Mouse (Mus musculus): ENCODE results near the gene Mpig6b. TPM values are rescaled to one million over a fixed set of nuclear protein-coding genes. Genes with fewer than 3 reads are reported as not detected.

Mpig6b gene
- polyA plus RNA-seq, 2 experiments = 2.3 to 4.0 TPM

GRCm38 (mm10) chr17:35017706-35018030 lies 48.3 kb downstream of the Mpig6b start:
- TF ChIP-seq CTCF (IDR thresholded peaks at IDR 0.05; ENCODE audit: low read depth) (no peak), EP300 (IDR thresholded peaks at IDR 0.05; ENCODE audit: low read depth) (no peak)
- DNase-seq (ENCODE audit: low read depth in 3 of 3, low spot score in 3 of 3) (no peak), ATAC-seq (ENCODE audit: insufficient read depth) (no peak)
- H3K4me1 ChIP-seq (replicated peaks; ENCODE audit: control insufficient read depth in 2 of 2, insufficient read depth in 2 of 2, low read length in 1 of 2) = peaks cover 15% of the 10 kb centered on the region in 2 experiments
- no peak overlapping the region for H3K9ac ChIP-seq (replicated peaks)
- H3K4me3 ChIP-seq (ENCODE audit: insufficient read depth in 1 of 2, low read depth in 2 of 2, low read length in 2 of 2) = no peak overlapping the region
- no peaks in the 10 kb centered on the region for H3K27me3 ChIP-seq (ENCODE audit: control insufficient read depth, insufficient read depth, low read length)
- H3K9me3 ChIP-seq (ENCODE audit: control insufficient read depth, low read length) = no peaks in the 10 kb centered on the region
- no peak overlapping the region for H3K27ac ChIP-seq
- H3K4me2 ChIP-seq (ENCODE audit: low read depth) = no peak overlapping the region
- 60% methylated on average over 14 of the region's 14 CpGs for WGBS (ENCODE audit: insufficient replicate concordance)
- H3K36me3 ChIP-seq (replicated peaks; ENCODE audit: control insufficient read depth, insufficient read depth, low read depth) = peaks cover 35% of the 10 kb centered on the region

GRCm38 (mm10) chr17:35016791-35017705 lies 48.9 kb downstream of the Mpig6b start:
- WGBS (ENCODE audit: insufficient replicate concordance) = 72% methylated on average over 10 of the region's 10 CpGs
- Histone ChIP-seq H3K4me3 (ENCODE audit: insufficient read depth in 1 of 2, low read depth in 2 of 2, low read length in 2 of 2) (no peak overlapping the region), H3K27ac (no peak overlapping the region), H3K27me3 (ENCODE audit: control insufficient read depth, insufficient read depth, low read length) (no peaks in the 10 kb centered on the region), H3K9ac (replicated peaks) (no peak overlapping the region), H3K4me2 (ENCODE audit: low read depth) (no peak overlapping the region), H3K9me3 (ENCODE audit: control insufficient read depth, low read length) (no peaks in the 10 kb centered on the region), H3K36me3 (replicated peaks; ENCODE audit: control insufficient read depth, insufficient read depth, low read depth) (peaks cover 41% of the 10 kb centered on the region), H3K4me1 (replicated peaks; ENCODE audit: control insufficient read depth in 2 of 2, insufficient read depth in 2 of 2, low read length in 1 of 2) (peaks cover 9% of the 10 kb centered on the region in 2 experiments)
- no peak for DNase-seq (ENCODE audit: low read depth in 3 of 3, low spot score in 3 of 3)
- TF ChIP-seq CTCF (IDR thresholded peaks at IDR 0.05; ENCODE audit: low read depth) (no peak), EP300 (IDR thresholded peaks at IDR 0.05; ENCODE audit: low read depth) (no peak)
- no peak for ATAC-seq (ENCODE audit: insufficient read depth)

- H3K36me3 ChIP-seq (replicated peaks; ENCODE audit: control insufficient read depth, insufficient read depth, low read depth) = peaks cover 47% of the 10 kb centered on the region
- H3K27ac ChIP-seq = no peak within 1 kb of the TSS
- no peak within 1 kb of the TSS for H3K9ac ChIP-seq (replicated peaks)
- no peak for TF ChIP-seq EP300 (IDR thresholded peaks at IDR 0.05; ENCODE audit: low read depth)
- no peak for TF ChIP-seq CTCF (IDR thresholded peaks at IDR 0.05; ENCODE audit: low read depth)
- DNase-seq (ENCODE audit: low read depth in 3 of 3, low spot score in 3 of 3) = no peak
- H3K9me3 ChIP-seq (ENCODE audit: control insufficient read depth, low read length) = no peaks in the 10 kb centered on the region
- H3K4me1 ChIP-seq (replicated peaks; ENCODE audit: control insufficient read depth in 2 of 2, insufficient read depth in 2 of 2, low read length in 1 of 2) = peaks cover 2% of the 10 kb centered on the region in 2 experiments
- H3K4me2 ChIP-seq (ENCODE audit: low read depth) = no peak within 1 kb of the TSS
- ATAC-seq (ENCODE audit: insufficient read depth) = no peak
- no peak within 1 kb of the TSS for H3K4me3 ChIP-seq (ENCODE audit: insufficient read depth in 1 of 2, low read depth in 2 of 2, low read length in 2 of 2)
- 83% methylated on average over 12 of the region's 12 CpGs for whole genome bisulfite sequencing (ENCODE audit: insufficient replicate concordance)
- H3K27me3 ChIP-seq (ENCODE audit: control insufficient read depth, insufficient read depth, low read length) = no peaks in the 10 kb centered on the region
Observed at GRCm38 (mm10) chr17:35016376-35016775, 49.6 kb downstream of the Mpig6b start, which contains the start of gene Vwa7. Gene Vwa7, plus strand, starts transcription at chr17:35016579.

GRCm38 (mm10) chr17:35015296-35015695 lies 50.7 kb downstream of the Mpig6b start:
- Histone ChIP-seq H3K4me2 (ENCODE audit: low read depth) (no peak overlapping the region), H3K4me3 (ENCODE audit: insufficient read depth in 1 of 2, low read depth in 2 of 2, low read length in 2 of 2) (no peak overlapping the region), H3K27ac (no peak overlapping the region), H3K27me3 (ENCODE audit: control insufficient read depth, insufficient read depth, low read length) (no peaks in the 10 kb centered on the region), H3K4me1 (replicated peaks; ENCODE audit: control insufficient read depth in 2 of 2, insufficient read depth in 2 of 2, low read length in 1 of 2) (no peaks in the 10 kb centered on the region), H3K9ac (replicated peaks) (no peak overlapping the region), H3K36me3 (replicated peaks; ENCODE audit: control insufficient read depth, insufficient read depth, low read depth) (peaks cover 58% of the 10 kb centered on the region), H3K9me3 (ENCODE audit: control insufficient read depth, low read length) (no peaks in the 10 kb centered on the region)
- WGBS (ENCODE audit: insufficient replicate concordance) = 89% methylated on average over 16 of the region's 16 CpGs
- ATAC-seq (ENCODE audit: insufficient read depth) (no peak), DNase-seq (ENCODE audit: low read depth in 3 of 3, low spot score in 3 of 3) (no peak)
- TF ChIP-seq CTCF (IDR thresholded peaks at IDR 0.05; ENCODE audit: low read depth) = no peak
- no peak for TF ChIP-seq EP300 (IDR thresholded peaks at IDR 0.05; ENCODE audit: low read depth)

- H3K4me3 ChIP-seq (ENCODE audit: insufficient read depth in 1 of 2, low read depth in 2 of 2, low read length in 2 of 2) = no peak overlapping the region
- H3K9ac ChIP-seq (replicated peaks) = no peak overlapping the region
- H3K4me1 ChIP-seq (replicated peaks; ENCODE audit: control insufficient read depth in 2 of 2, insufficient read depth in 2 of 2, low read length in 1 of 2) = no peaks in the 10 kb centered on the region
- H3K27me3 ChIP-seq (ENCODE audit: control insufficient read depth, insufficient read depth, low read length) = no peaks in the 10 kb centered on the region
- peaks cover 78% of the 10 kb centered on the region for H3K36me3 ChIP-seq (replicated peaks; ENCODE audit: control insufficient read depth, insufficient read depth, low read depth)
- TF ChIP-seq EP300 (IDR thresholded peaks at IDR 0.05; ENCODE audit: low read depth) = no peak
- TF ChIP-seq CTCF (IDR thresholded peaks at IDR 0.05; ENCODE audit: low read depth) = no peak
- H3K9me3 ChIP-seq (ENCODE audit: control insufficient read depth, low read length) = no peaks in the 10 kb centered on the region
- WGBS (ENCODE audit: insufficient replicate concordance) = 74% methylated on average over 6 of the region's 6 CpGs
- H3K4me2 ChIP-seq (ENCODE audit: low read depth) = no peak overlapping the region
- no peak overlapping the region for H3K27ac ChIP-seq
- ATAC-seq (ENCODE audit: insufficient read depth) (no peak), DNase-seq (ENCODE audit: low read depth in 3 of 3, low spot score in 3 of 3) (no peak)
Observed at GRCm38 (mm10) chr17:35013221-35013620, 52.8 kb downstream of the Mpig6b start.

Other genes with a start within 250 kb of the Mpig6b start
Only the 30 nearest of the 45 such genes appear.
- gene Neu1, start 134.9 kb downstream of the Mpig6b start, polyA plus RNA-seq (2012; rRNA removed) = 9.7 and 11.0 TPM in 2 replicates
- 10.1 and 10.4 TPM in 2 replicates for gene Neu1, start 134.9 kb downstream of the Mpig6b start, polyA plus RNA-seq (2014; fragmentation: Nextera tagmentation; extraction: Ambion mirVana)
- gene Hspa1b, start 106.9 kb downstream of the Mpig6b start, polyA plus RNA-seq (2012; rRNA removed) = 1.5 and 3.5 TPM in 2 replicates
- not detected in 2 replicates for gene Hspa1b, start 106.9 kb downstream of the Mpig6b start, polyA plus RNA-seq (2014; fragmentation: Nextera tagmentation; extraction: Ambion mirVana)
- gene Gm20481, start 96.3 kb downstream of the Mpig6b start, polyA plus RNA-seq (2012; rRNA removed) = not detected in 2 replicates
- gene Gm20481, start 96.3 kb downstream of the Mpig6b start, polyA plus RNA-seq (2014; fragmentation: Nextera tagmentation; extraction: Ambion mirVana) = not detected in 2 replicates
- gene Hspa1a, start 94.0 kb downstream of the Mpig6b start, polyA plus RNA-seq (2012; rRNA removed) = 0.90 and 2.5 TPM in 2 replicates
- 0.38 and 0.41 TPM in 2 replicates for gene Hspa1a, start 94.0 kb downstream of the Mpig6b start, polyA plus RNA-seq (2014; fragmentation: Nextera tagmentation; extraction: Ambion mirVana)
- 0.02 TPM in 1 of 2 replicates, not detected in the other for gene Hspa1l, start 93.5 kb downstream of the Mpig6b start, polyA plus RNA-seq (2012; rRNA removed)
- 0.19 and 0.25 TPM in 2 replicates for gene Hspa1l, start 93.5 kb downstream of the Mpig6b start, polyA plus RNA-seq (2014; fragmentation: Nextera tagmentation; extraction: Ambion mirVana)
- gene Lsm2, start 84.3 kb downstream of the Mpig6b start, polyA plus RNA-seq (2012; rRNA removed) = 81.5 and 121 TPM in 2 replicates
- gene Lsm2, start 84.3 kb downstream of the Mpig6b start, polyA plus RNA-seq (2014; fragmentation: Nextera tagmentation; extraction: Ambion mirVana) = 122 and 132 TPM in 2 replicates
- gene Vars, start 65.2 kb downstream of the Mpig6b start, polyA plus RNA-seq (2012; rRNA removed) = 58.2 and 67.6 TPM in 2 replicates
- gene Vars, start 65.2 kb downstream of the Mpig6b start, polyA plus RNA-seq (2014; fragmentation: Nextera tagmentation; extraction: Ambion mirVana) = 61.7 and 77.3 TPM in 2 replicates
- 0.12 and 0.18 TPM in 2 replicates for gene Vwa7, start 49.6 kb downstream of the Mpig6b start, polyA plus RNA-seq (2012; rRNA removed)
- gene Vwa7, start 49.6 kb downstream of the Mpig6b start, polyA plus RNA-seq (2014; fragmentation: Nextera tagmentation; extraction: Ambion mirVana) = 0.09 TPM in 1 of 2 replicates, not detected in the other
- gene Sapcd1, start 38.2 kb downstream of the Mpig6b start, polyA plus RNA-seq (2012; rRNA removed) = 2.3 and 2.7 TPM in 2 replicates
- gene Sapcd1, start 38.2 kb downstream of the Mpig6b start, polyA plus RNA-seq (2014; fragmentation: Nextera tagmentation; extraction: Ambion mirVana) = 2.5 and 2.7 TPM in 2 replicates
- 3.3 and 4.3 TPM in 2 replicates for gene Msh5, start 19.4 kb downstream of the Mpig6b start, polyA plus RNA-seq (2012; rRNA removed)
- gene Msh5, start 19.4 kb downstream of the Mpig6b start, polyA plus RNA-seq (2014; fragmentation: Nextera tagmentation; extraction: Ambion mirVana) = 2.3 and 2.9 TPM in 2 replicates
- gene Clic1, start 16.2 kb downstream of the Mpig6b start, polyA plus RNA-seq (2012; rRNA removed) = 76.4 and 78.0 TPM in 2 replicates
- gene Clic1, start 16.2 kb downstream of the Mpig6b start, polyA plus RNA-seq (2014; fragmentation: Nextera tagmentation; extraction: Ambion mirVana) = 38.1 and 39.9 TPM in 2 replicates
- 12.0 and 12.3 TPM in 2 replicates for gene Ddah2, start 7.1 kb downstream of the Mpig6b start, polyA plus RNA-seq (2012; rRNA removed)
- 16.1 and 17.3 TPM in 2 replicates for gene Ddah2, start 7.1 kb downstream of the Mpig6b start, polyA plus RNA-seq (2014; fragmentation: Nextera tagmentation; extraction: Ambion mirVana)
- 0.26 and 0.48 TPM in 2 replicates for gene Ly6g6c, start 796 bp downstream of the Mpig6b start, polyA plus RNA-seq (2012; rRNA removed)
- gene Ly6g6c, start 796 bp downstream of the Mpig6b start, polyA plus RNA-seq (2014; fragmentation: Nextera tagmentation; extraction: Ambion mirVana) = 0.24 and 0.37 TPM in 2 replicates
- 0.08 and 0.32 TPM in 2 replicates for gene Ly6g6e, start 10.7 kb upstream of the Mpig6b start, polyA plus RNA-seq (2012; rRNA removed)
- not detected in 2 replicates for gene Ly6g6e, start 10.7 kb upstream of the Mpig6b start, polyA plus RNA-seq (2014; fragmentation: Nextera tagmentation; extraction: Ambion mirVana)
- gene Ly6g6d, start 11.9 kb upstream of the Mpig6b start, polyA plus RNA-seq (2012; rRNA removed) = 0.95 and 1.2 TPM in 2 replicates
- 0.28 and 0.77 TPM in 2 replicates for gene Ly6g6d, start 11.9 kb upstream of the Mpig6b start, polyA plus RNA-seq (2014; fragmentation: Nextera tagmentation; extraction: Ambion mirVana)
- gene Ly6g6f, start 19.4 kb upstream of the Mpig6b start, polyA plus RNA-seq (2012; rRNA removed) = 4.1 and 5.1 TPM in 2 replicates
- gene Ly6g6f, start 19.4 kb upstream of the Mpig6b start, polyA plus RNA-seq (2014; fragmentation: Nextera tagmentation; extraction: Ambion mirVana) = 5.0 and 6.3 TPM in 2 replicates
- 29.1 and 30.0 TPM in 2 replicates for gene Abhd16a, start 23.1 kb upstream of the Mpig6b start, polyA plus RNA-seq (2012; rRNA removed)
- gene Abhd16a, start 23.1 kb upstream of the Mpig6b start, polyA plus RNA-seq (2014; fragmentation: Nextera tagmentation; extraction: Ambion mirVana) = 42.3 and 44.3 TPM in 2 replicates
- gene Ly6g5c, start 42.1 kb upstream of the Mpig6b start, polyA plus RNA-seq (2012; rRNA removed) = not detected in 2 replicates
- gene Ly6g5c, start 42.1 kb upstream of the Mpig6b start, polyA plus RNA-seq (2014; fragmentation: Nextera tagmentation; extraction: Ambion mirVana) = not detected in 2 replicates
- gene Ly6g5b, start 49.2 kb upstream of the Mpig6b start, polyA plus RNA-seq (2012; rRNA removed) = 0.57 and 0.70 TPM in 2 replicates
- 0.27 TPM in 1 of 2 replicates, not detected in the other for gene Ly6g5b, start 49.2 kb upstream of the Mpig6b start, polyA plus RNA-seq (2014; fragmentation: Nextera tagmentation; extraction: Ambion mirVana)
- 8.9 and 10.0 TPM in 2 replicates for gene Gpank1, start 55.3 kb upstream of the Mpig6b start, polyA plus RNA-seq (2012; rRNA removed)
- 12.2 and 12.7 TPM in 2 replicates for gene Gpank1, start 55.3 kb upstream of the Mpig6b start, polyA plus RNA-seq (2014; fragmentation: Nextera tagmentation; extraction: Ambion mirVana)
- 79.2 and 106 TPM in 2 replicates for gene Csnk2b, start 55.9 kb upstream of the Mpig6b start, polyA plus RNA-seq (2012; rRNA removed)
- gene Csnk2b, start 55.9 kb upstream of the Mpig6b start, polyA plus RNA-seq (2014; fragmentation: Nextera tagmentation; extraction: Ambion mirVana) = 127 and 142 TPM in 2 replicates
- 0.75 and 1.5 TPM in 2 replicates for gene D17H6S53E, start 60.2 kb upstream of the Mpig6b start, polyA plus RNA-seq (2012; rRNA removed)
- 1.3 and 1.5 TPM in 2 replicates for gene D17H6S53E, start 60.2 kb upstream of the Mpig6b start, polyA plus RNA-seq (2014; fragmentation: Nextera tagmentation; extraction: Ambion mirVana)
- gene Apom, start 65.9 kb upstream of the Mpig6b start, polyA plus RNA-seq (2012; rRNA removed) = 285 and 317 TPM in 2 replicates
- gene Apom, start 65.9 kb upstream of the Mpig6b start, polyA plus RNA-seq (2014; fragmentation: Nextera tagmentation; extraction: Ambion mirVana) = 750 and 763 TPM in 2 replicates
- gene Bag6, start 69.0 kb upstream of the Mpig6b start, polyA plus RNA-seq (2012; rRNA removed) = 45.7 and 48.1 TPM in 2 replicates
- 22.9 and 30.5 TPM in 2 replicates for gene Bag6, start 69.0 kb upstream of the Mpig6b start, polyA plus RNA-seq (2014; fragmentation: Nextera tagmentation; extraction: Ambion mirVana)
- gene Prrc2a, start 98.7 kb upstream of the Mpig6b start, polyA plus RNA-seq (2012; rRNA removed) = 61.4 and 67.5 TPM in 2 replicates
- gene Prrc2a, start 98.7 kb upstream of the Mpig6b start, polyA plus RNA-seq (2014; fragmentation: Nextera tagmentation; extraction: Ambion mirVana) = 33.4 and 46.0 TPM in 2 replicates
- 3.1 and 8.1 TPM in 2 replicates for gene Aif1, start 109.9 kb upstream of the Mpig6b start, polyA plus RNA-seq (2012; rRNA removed)
- 18.6 and 20.7 TPM in 2 replicates for gene Aif1, start 109.9 kb upstream of the Mpig6b start, polyA plus RNA-seq (2014; fragmentation: Nextera tagmentation; extraction: Ambion mirVana)
- 25.6 and 37.4 TPM in 2 replicates for gene Lst1, start 122.3 kb upstream of the Mpig6b start, polyA plus RNA-seq (2012; rRNA removed)
- gene Lst1, start 122.3 kb upstream of the Mpig6b start, polyA plus RNA-seq (2014; fragmentation: Nextera tagmentation; extraction: Ambion mirVana) = 32.8 and 37.7 TPM in 2 replicates
- 0.47 and 0.70 TPM in 2 replicates for gene Ltb, start 128.3 kb upstream of the Mpig6b start, polyA plus RNA-seq (2012; rRNA removed)
- 0.28 and 0.64 TPM in 2 replicates for gene Ltb, start 128.3 kb upstream of the Mpig6b start, polyA plus RNA-seq (2014; fragmentation: Nextera tagmentation; extraction: Ambion mirVana)
- 0.42 and 0.73 TPM in 2 replicates for gene Tnf, start 135.8 kb upstream of the Mpig6b start, polyA plus RNA-seq (2012; rRNA removed)
- 0.15 and 0.43 TPM in 2 replicates for gene Tnf, start 135.8 kb upstream of the Mpig6b start, polyA plus RNA-seq (2014; fragmentation: Nextera tagmentation; extraction: Ambion mirVana)
- gene Lta, start 139.2 kb upstream of the Mpig6b start, polyA plus RNA-seq (2012; rRNA removed) = 0.04 and 0.07 TPM in 2 replicates
- not detected in 2 replicates for gene Lta, start 139.2 kb upstream of the Mpig6b start, polyA plus RNA-seq (2014; fragmentation: Nextera tagmentation; extraction: Ambion mirVana)